Mouse (Mus musculus) kidney, adult 11 months (tissue): ENCODE data around the gene Ppbp.

Experiments used
- DNase-seq: peaks from one replicate; pipeline ENCODE4 v3.0.0; 2022

Ppbp gene

GRCm38 (mm10) chr5:90768218-90768617 lies at the start of gene Ppbp:
Gene Ppbp (plus strand): TSS chr5:90768518.
- no peak for DNase-seq

GRCm38 (mm10) chr5:90722656-90723055 lies 45.7 kb upstream of the Ppbp start:
- no peak for DNase-seq

- no peak for DNase-seq
Observed at GRCm38 (mm10) chr5:90728254-90728653, 40.1 kb upstream of the Ppbp start.

- no peak for DNase-seq
Observed at GRCm38 (mm10) chr5:90731480-90731879, 36.8 kb upstream of the Ppbp start.

GRCm38 (mm10) chr5:90742029-90742428 lies 26.3 kb upstream of the Ppbp start:
- no peak for DNase-seq

GRCm38 (mm10) chr5:90753934-90754333 lies 14.4 kb upstream of the Ppbp start:
- DNase-seq: no peak

DNA sequence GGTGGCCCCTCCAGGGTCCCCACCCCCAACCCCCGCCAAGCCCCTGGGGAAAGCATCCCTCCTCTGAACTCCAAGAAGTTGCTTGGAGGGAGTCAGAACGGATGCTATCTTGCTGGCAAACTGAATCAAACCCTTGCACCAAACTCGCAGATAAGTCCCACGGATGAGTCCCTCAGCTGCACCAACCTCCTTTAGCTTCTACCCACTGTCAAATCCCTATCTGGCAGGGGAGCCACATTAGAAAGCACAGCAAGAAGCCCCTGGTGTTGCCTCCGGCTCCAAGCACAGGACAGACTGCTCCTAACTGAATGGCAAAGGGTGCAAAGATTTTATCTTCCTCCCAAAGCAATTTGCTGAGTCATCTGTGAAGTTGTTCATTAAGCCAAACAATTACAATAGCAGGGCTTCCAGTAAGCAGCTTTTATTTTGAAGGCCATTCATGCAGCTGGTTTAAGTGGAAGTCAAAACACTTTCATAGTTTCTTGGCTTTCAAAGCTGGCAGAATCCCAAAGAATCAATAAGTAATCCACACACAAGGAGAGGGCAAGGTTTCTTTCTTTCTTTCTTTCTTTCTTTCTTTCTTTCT lies 10.2 kb upstream of the Ppbp start:
- peak; percentile 37 for DNase-seq

GRCm38 (mm10) chr5:90759077-90760065 lies 8.9 kb upstream of the Ppbp start, which contains the start of gene Cxcl5:
Gene Cxcl5 (plus strand): TSS chr5:90759360.
- DNase-seq: no peak

DNA sequence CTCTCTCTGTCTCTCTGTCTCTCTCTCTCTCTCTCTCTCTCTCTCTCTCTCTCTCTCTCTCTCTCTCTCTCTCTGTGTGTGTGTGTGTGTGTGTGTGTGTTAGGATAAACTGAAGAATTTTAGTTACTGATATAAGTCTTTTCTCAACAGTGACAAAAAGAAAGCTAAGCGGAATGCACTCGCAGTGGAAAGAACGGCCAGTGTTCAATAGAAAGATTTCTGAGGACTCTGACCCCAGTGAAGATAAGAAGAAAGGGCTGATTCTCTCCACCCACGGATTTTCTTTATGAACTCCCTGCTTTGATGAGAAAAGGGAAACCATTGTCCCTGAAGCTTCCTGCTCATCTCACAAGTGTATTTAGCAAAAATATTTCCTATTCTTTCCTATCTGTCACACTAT lies 8.0 kb upstream of the Ppbp start:
- DNase-seq: no peak

DNA sequence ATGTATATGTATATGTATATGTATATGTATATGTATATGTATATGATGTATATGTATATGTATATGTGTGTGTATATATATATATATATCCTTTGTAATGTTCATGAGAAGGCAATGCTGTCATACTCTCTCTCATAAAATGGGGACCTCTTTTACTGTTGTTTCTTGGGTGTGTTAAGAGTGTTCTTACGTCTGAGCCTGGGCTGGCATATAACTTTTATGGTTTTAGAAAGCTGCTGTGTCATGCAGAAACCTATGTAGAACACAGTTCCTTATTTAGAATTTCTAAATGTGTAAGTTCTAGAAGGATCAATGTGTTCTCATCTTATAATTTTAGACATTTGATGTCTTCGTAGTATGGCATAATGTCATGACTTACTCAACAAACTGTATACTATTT lies 7.5 kb upstream of the Ppbp start:
- no peak for DNase-seq

GRCm38 (mm10) chr5:90761834-90762233 lies 6.5 kb upstream of the Ppbp start:
- DNase-seq: no peak

- no peak for DNase-seq
Observed at GRCm38 (mm10) chr5:90763912-90764665, 4.2 kb upstream of the Ppbp start.

- no peak for DNase-seq
Observed at GRCm38 (mm10) chr5:90765821-90766606, 2.3 kb upstream of the Ppbp start.

GRCm38 (mm10) chr5:90771369-90771768 lies 3.1 kb downstream of the Ppbp start:
- DNase-seq: no peak

GRCm38 (mm10) chr5:90771880-90772653 lies 3.7 kb downstream of the Ppbp start, which contains the start of gene Pf4:
Gene Pf4 (plus strand): TSS chr5:90772435.
- DNase-seq: peak; percentile 42

- no peak for DNase-seq
Observed at GRCm38 (mm10) chr5:90775562-90775961, 7.2 kb downstream of the Ppbp start.

- DNase-seq: no peak
Observed at GRCm38 (mm10) chr5:90777621-90778020, 9.3 kb downstream of the Ppbp start.

DNA sequence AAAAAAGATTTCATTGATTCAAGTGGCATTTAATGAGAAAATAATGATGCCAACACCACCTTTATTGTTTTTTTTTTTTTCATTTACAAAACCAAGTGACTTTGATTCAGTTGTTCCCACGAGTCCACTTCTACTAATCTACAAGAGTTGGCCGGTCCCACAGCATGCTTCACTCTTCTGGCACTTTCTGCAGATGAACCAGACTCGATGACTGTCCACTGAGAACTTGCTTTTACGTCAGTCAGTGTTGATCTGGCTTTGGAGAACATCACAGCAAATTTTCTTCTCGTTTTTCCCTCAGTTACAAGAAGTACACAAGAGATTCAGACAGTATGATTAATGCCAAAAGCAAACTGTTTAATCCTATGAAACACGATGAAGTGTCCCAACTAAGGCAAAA lies 10.5 kb downstream of the Ppbp start:
- no peak for DNase-seq

- no peak for DNase-seq
Observed at GRCm38 (mm10) chr5:90783697-90784096, 15.4 kb downstream of the Ppbp start.

GRCm38 (mm10) chr5:90785659-90786588 lies 17.6 kb downstream of the Ppbp start, which contains the start of gene Cxcl3:
Gene Cxcl3 (plus strand): TSS chr5:90786103.
- peak; percentile 43 for DNase-seq
